Mouse (Mus musculus) midbrain, embryonic 13.5 days (tissue): ENCODE measurements at regions not wholly inside any gene's neighbourhood (a gene's known extent, or its start where the extent isn't known, plus 50 kb on each side); places are given as distances from the start of the nearest gene placed in this dataset.

Source experiments
- ATAC-seq: fragments of 200-750 bp; cut with Nextera tagmentation; 2 replicates; pipeline ENCODE4 v1.8.0; 2017; ENCODE audit warnings: mild to moderate bottlenecking, moderate TSS enrichment, moderate library complexity
- H3K27ac ChIP-seq: fragments of 300-500 bp; sonication (generic); 2 replicates; pipeline ENCODE4 v1.5.1; 2015; ENCODE audit warnings: inconsistent platforms, mild to moderate bottlenecking, moderate library complexity
- H3K27me3 ChIP-seq: fragments of 300-500 bp; sonication (generic); 2 replicates; pipeline ENCODE4 v1.6.1; 2015; ENCODE audit warnings: mild to moderate bottlenecking, inconsistent platforms
- H3K36me3 ChIP-seq: fragments of 300-500 bp; sonication (generic); 2 replicates; pipeline ENCODE4 v1.6.1; 2015; ENCODE audit warnings: mild to moderate bottlenecking, inconsistent platforms
- H3K4me1 ChIP-seq: fragments of 300-500 bp; sonication (generic); replicated peaks from 2 replicates; pipeline ENCODE4 v1.6.1; 2015; ENCODE audit warnings: inconsistent platforms
- H3K4me2 ChIP-seq: fragments of 300-500 bp; sonication (generic); replicated peaks from 2 replicates; pipeline ENCODE4 v1.6.1; 2015; ENCODE audit warnings: moderate library complexity, mild to moderate bottlenecking, inconsistent platforms
- H3K4me3 ChIP-seq: fragments of 300-500 bp; sonication (generic); replicated peaks from 2 replicates; pipeline ENCODE4 v1.5.1; 2015; ENCODE audit warnings: mild to moderate bottlenecking, inconsistent platforms
- H3K9ac ChIP-seq: fragments of 300-500 bp; sonication (generic); replicated peaks from 2 replicates; pipeline ENCODE4 v1.6.1; 2015; ENCODE audit warnings: mild to moderate bottlenecking, inconsistent platforms
- H3K9me3 ChIP-seq: fragments of 300-500 bp; sonication (generic); 2 replicates; pipeline ENCODE4 v1.6.1; 2016; ENCODE audit warnings: mild to moderate bottlenecking, inconsistent platforms
- WGBS: fragments of 180-500 bp; shearing (Covaris S2); methylation state at CpG from one replicate; pipeline ENCODE4 v1.1.7; 2015; 5-methylcytosine and 5-hydroxymethylcytosine counted together

GRCm38 (mm10) chr11:48418066-48418756 is 381.9 kb upstream of the Rack1 start:
- H3K4me1 ChIP-seq = no peaks in the 10 kb centered on the region
- no peak overlapping the region for H3K27ac ChIP-seq
- H3K27me3 ChIP-seq = no peaks in the 10 kb centered on the region
- H3K9me3 ChIP-seq = no peaks in the 10 kb centered on the region
- no peak overlapping the region for H3K9ac ChIP-seq
- H3K4me2 ChIP-seq = no peak overlapping the region
- 79% methylated on average over 6 of the region's 6 CpGs for WGBS
- no peak for ATAC-seq
- no peak overlapping the region for H3K4me3 ChIP-seq
- H3K36me3 ChIP-seq = no peaks in the 10 kb centered on the region

DNA sequence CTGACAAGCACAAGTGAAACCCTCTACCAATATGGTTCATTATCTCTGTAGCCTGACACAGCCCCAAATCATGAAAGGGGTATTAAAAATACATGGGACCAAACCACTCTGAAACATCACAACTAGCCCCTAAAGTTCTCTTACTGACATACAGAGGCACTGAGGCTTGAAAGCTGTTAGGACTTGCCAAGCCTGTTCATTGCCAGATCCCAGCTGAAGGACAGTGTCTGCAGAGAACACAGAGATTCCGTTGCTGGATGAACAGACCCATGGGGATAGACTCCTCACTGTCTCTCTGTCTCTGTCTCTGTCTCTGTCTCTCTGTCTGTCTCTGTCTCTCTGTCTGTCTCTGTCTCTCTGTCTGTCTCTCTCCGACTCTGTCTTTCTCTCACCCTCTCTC is 382.5 kb upstream of the Rack1 start:
- Histone ChIP-seq H3K36me3 (no peaks in the 10 kb centered on the region), H3K4me2 (no peak overlapping the region), H3K9ac (no peak overlapping the region), H3K4me1 (no peaks in the 10 kb centered on the region), H3K9me3 (no peaks in the 10 kb centered on the region), H3K27ac (no peak overlapping the region), H3K27me3 (no peaks in the 10 kb centered on the region), H3K4me3 (no peak overlapping the region)
- ATAC-seq = no peak
- 70% methylated on average over 2 of the region's 2 CpGs for WGBS

GRCm38 (mm10) chr11:48398032-48398431 is 402.1 kb upstream of the Rack1 start:
- H3K4me1 ChIP-seq = no peaks in the 10 kb centered on the region
- no peaks in the 10 kb centered on the region for H3K27me3 ChIP-seq
- no peak overlapping the region for H3K4me3 ChIP-seq
- no peaks in the 10 kb centered on the region for H3K9me3 ChIP-seq
- H3K9ac ChIP-seq = no peak overlapping the region
- no peak overlapping the region for H3K27ac ChIP-seq
- no peak overlapping the region for H3K4me2 ChIP-seq
- WGBS = 82% methylated on average over 2 of the region's 2 CpGs
- ATAC-seq = no peak
- H3K36me3 ChIP-seq = no peaks in the 10 kb centered on the region

DNA sequence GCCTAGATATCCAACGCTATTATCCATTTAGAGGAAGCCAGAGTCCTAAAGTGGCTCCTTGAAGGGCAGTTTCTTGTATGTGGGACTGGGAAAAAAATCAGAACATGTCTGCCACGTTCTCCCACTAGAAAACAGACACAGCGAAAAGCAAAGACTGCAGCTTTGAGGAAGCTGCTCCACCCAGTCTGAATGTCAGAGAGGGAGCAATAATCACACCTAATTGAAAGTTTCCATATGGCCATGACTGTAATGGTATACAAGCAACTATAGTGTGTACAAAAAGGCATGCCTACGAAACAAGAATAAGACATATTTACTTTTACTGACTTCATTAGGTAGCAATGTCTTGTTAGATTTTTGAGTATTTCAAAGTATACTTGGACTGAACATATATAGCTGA is 392.7 kb upstream of the Sgcd start:
- no peak overlapping the region for H3K27ac ChIP-seq
- ATAC-seq = no peak
- H3K4me1 ChIP-seq = peaks cover 5% of the 10 kb centered on the region
- no peak overlapping the region for H3K4me2 ChIP-seq
- H3K36me3 ChIP-seq = no peaks in the 10 kb centered on the region
- 79% methylated on average over 4 of the region's 4 CpGs for WGBS
- H3K9me3 ChIP-seq = no peaks in the 10 kb centered on the region
- H3K27me3 ChIP-seq = no peaks in the 10 kb centered on the region
- no peak overlapping the region for H3K9ac ChIP-seq
- no peak overlapping the region for H3K4me3 ChIP-seq

DNA sequence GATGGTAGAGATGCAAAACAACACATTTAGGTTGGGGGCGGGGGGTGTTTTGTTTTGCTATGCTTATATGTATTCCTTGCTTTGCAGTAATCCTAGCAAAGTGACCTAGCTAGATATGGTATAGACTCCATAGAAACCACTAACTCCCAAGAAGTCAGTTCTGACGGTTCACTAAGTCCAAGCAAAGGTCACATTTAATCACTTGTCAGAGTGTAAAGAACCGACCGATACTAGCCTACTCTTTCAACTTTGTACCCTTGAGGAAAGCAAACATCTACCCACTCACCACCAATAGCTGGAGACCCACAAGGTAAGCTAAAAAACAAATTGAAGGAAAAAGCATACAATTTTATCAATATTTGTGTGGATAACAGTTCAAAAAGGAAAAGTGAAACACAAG is 389.3 kb upstream of the Sgcd start:
- H3K36me3 ChIP-seq = no peaks in the 10 kb centered on the region
- H3K9me3 ChIP-seq = no peaks in the 10 kb centered on the region
- no peak overlapping the region for H3K27ac ChIP-seq
- no peaks in the 10 kb centered on the region for H3K27me3 ChIP-seq
- H3K4me1 ChIP-seq = peaks cover 5% of the 10 kb centered on the region
- no peak overlapping the region for H3K4me3 ChIP-seq
- no peak for ATAC-seq
- H3K4me2 ChIP-seq = no peak overlapping the region
- WGBS = 54% methylated on average over 4 of the region's 4 CpGs
- no peak overlapping the region for H3K9ac ChIP-seq

DNA sequence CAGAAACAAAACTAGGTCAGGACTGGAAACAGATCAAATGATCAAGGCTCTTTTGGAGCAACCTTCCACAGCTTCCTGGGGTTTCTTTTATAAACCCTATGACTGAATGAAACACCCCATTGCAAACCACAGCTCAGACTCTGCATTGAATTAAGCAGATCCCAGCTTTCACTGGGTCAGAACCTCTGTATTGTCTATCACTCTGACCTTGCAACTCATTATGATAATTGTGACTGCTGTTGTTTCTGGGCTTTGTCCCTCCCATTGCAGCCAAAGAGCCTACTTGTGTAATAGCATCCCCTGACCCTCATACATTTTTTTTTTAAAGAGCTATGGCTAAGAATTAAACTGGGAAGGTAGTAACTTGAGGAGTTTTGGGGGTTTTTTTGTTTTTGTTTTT is 388.5 kb upstream of the Sgcd start:
- no peak for ATAC-seq
- H3K4me3 ChIP-seq = no peak overlapping the region
- H3K4me2 ChIP-seq = no peak overlapping the region

GRCm38 (mm10) chr11:48351349-48352023 is 362.7 kb upstream of the Sgcd start:
- WGBS = 77% methylated on average over 4 of the region's 4 CpGs
- Histone ChIP-seq H3K4me2 (no peak overlapping the region), H3K4me3 (no peak overlapping the region)

More for the DNA sequence above, 388.5 kb upstream of the Sgcd start:
- H3K27ac ChIP-seq = no peak overlapping the region
- no peak overlapping the region for H3K9ac ChIP-seq
- H3K4me1 ChIP-seq = peaks cover 5% of the 10 kb centered on the region
- H3K27me3 ChIP-seq = no peaks in the 10 kb centered on the region
- H3K36me3 ChIP-seq = no peaks in the 10 kb centered on the region
- no peaks in the 10 kb centered on the region for H3K9me3 ChIP-seq

DNA sequence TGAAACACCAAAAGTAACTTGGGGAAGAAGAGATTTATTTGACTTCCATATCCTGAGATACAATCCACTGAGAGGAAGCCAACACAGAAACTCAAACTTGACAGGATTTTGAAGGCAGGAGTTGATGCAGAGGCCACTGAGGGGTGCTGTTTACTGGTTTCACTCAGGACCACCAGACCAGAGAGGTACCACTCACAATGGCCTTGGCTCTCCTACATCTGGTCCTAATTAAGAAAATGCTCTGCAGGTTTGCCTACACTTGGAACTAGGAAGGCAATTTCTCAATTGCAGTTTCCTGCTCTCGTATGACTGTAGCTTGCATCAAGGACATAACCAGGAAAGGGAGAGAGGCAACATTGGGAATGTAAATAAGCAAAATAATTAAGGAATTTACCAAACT is 325.7 kb upstream of the Sgcd start:
- H3K9ac ChIP-seq = no peak overlapping the region
- no peak overlapping the region for H3K4me3 ChIP-seq
- no peak overlapping the region for H3K4me2 ChIP-seq
- H3K4me1 ChIP-seq = no peaks in the 10 kb centered on the region
- no peaks in the 10 kb centered on the region for H3K9me3 ChIP-seq
- 75% methylated on average over 1 of the region's 1 CpGs for WGBS
- H3K27ac ChIP-seq = no peak overlapping the region
- H3K27me3 ChIP-seq = no peaks in the 10 kb centered on the region
- H3K36me3 ChIP-seq = no peaks in the 10 kb centered on the region
- ATAC-seq = no peak

More at GRCm38 (mm10) chr11:48351349-48352023, 362.7 kb upstream of the Sgcd start:
- Histone ChIP-seq H3K9me3 (no peaks in the 10 kb centered on the region), H3K27ac (no peak overlapping the region), H3K9ac (no peak overlapping the region), H3K36me3 (no peaks in the 10 kb centered on the region), H3K27me3 (no peaks in the 10 kb centered on the region), H3K4me1 (no peaks in the 10 kb centered on the region)
- ATAC-seq = no peak

DNA sequence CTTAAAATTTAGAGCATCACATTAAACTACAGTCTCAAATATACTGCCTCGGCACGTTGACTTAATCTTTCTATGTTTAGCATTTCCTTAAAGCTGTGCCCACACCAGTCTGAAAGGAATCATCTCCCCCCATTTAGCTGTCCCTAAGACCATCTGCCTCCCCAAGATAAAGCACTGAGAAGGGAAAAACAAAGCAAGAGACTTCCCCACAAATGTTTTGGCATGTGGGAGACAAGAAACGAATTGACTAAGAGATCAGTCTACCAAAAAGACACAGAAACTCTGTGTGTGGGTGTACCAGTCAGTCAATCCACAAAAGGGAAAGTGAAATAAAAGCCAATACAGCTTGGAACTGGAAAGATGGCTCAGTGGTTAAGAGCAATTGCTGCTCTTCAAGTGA is 306.6 kb upstream of the Sgcd start:
- ATAC-seq = no peak
- Histone ChIP-seq H3K27me3 (no peaks in the 10 kb centered on the region), H3K4me3 (no peak overlapping the region), H3K9ac (no peak overlapping the region), H3K4me2 (no peak overlapping the region), H3K27ac (no peak overlapping the region), H3K4me1 (no peaks in the 10 kb centered on the region), H3K9me3 (no peaks in the 10 kb centered on the region), H3K36me3 (no peaks in the 10 kb centered on the region)
- 87% methylated on average over 3 of the region's 3 CpGs for WGBS

- no peaks in the 10 kb centered on the region for H3K27me3 ChIP-seq
- no peak overlapping the region for H3K4me2 ChIP-seq
- no peak overlapping the region for H3K27ac ChIP-seq
- no peaks in the 10 kb centered on the region for H3K36me3 ChIP-seq
- no peak overlapping the region for H3K4me3 ChIP-seq
- no peaks in the 10 kb centered on the region for H3K4me1 ChIP-seq
- 87% methylated on average over 3 of the region's 3 CpGs for WGBS
- no peak overlapping the region for H3K9ac ChIP-seq
- no peaks in the 10 kb centered on the region for H3K9me3 ChIP-seq
- no peak for ATAC-seq
Observed at GRCm38 (mm10) chr11:48262492-48262891, 273.7 kb upstream of the Sgcd start.

GRCm38 (mm10) chr11:48261089-48261488 is 272.3 kb upstream of the Sgcd start:
- H3K27me3 ChIP-seq = no peaks in the 10 kb centered on the region
- WGBS = 38% methylated on average over 1 of the region's 1 CpGs
- H3K4me2 ChIP-seq = no peak overlapping the region
- H3K9ac ChIP-seq = no peak overlapping the region
- H3K4me3 ChIP-seq = no peak overlapping the region
- no peaks in the 10 kb centered on the region for H3K9me3 ChIP-seq
- no peak overlapping the region for H3K27ac ChIP-seq
- ATAC-seq = no peak
- H3K4me1 ChIP-seq = no peaks in the 10 kb centered on the region
- no peaks in the 10 kb centered on the region for H3K36me3 ChIP-seq

DNA sequence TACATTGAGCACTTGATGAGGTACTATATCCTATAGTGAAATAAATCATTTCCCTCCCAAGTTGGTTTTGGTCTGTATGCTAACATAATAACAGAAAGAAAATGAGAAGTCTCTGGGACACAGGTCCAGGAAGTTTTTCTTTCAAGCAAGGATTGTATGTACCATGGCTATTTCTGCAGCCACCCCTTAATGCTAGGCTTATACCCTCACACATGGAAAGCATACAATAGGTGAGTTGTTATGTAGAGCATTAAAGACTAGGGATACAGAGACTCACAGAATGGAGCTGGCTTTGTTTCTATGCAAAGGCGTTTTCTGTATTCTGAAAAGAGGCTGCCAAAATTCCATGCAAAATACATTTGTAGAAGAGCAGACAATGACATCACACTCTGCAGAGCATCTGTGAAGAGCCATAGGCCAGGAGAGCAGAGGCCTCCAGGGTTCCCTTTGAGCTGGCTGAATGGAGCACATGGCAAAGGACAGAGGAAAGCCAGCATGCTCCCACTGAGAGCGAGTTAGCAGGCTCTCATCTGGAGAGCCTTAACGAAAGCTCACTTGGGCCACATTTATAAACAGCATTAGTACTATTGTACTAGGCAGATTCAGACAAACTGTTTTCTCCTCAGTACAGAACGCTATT is 262.0 kb upstream of the Sgcd start:
- H3K4me1 ChIP-seq = peaks cover 5% of the 10 kb centered on the region; the same call in 1 of the 2 replicates
- H3K4me3 ChIP-seq = no peak overlapping the region
- H3K4me2 ChIP-seq = no peak overlapping the region
- H3K9ac ChIP-seq = no peak overlapping the region
- ATAC-seq = peak; percentile 82
- 36% methylated on average over 4 of the region's 4 CpGs for WGBS
- no peak overlapping the region for H3K27ac ChIP-seq
- H3K27me3 ChIP-seq = no peaks in the 10 kb centered on the region
- H3K9me3 ChIP-seq = no peaks in the 10 kb centered on the region
- no peaks in the 10 kb centered on the region for H3K36me3 ChIP-seq
